Mouse (Mus musculus) midbrain, embryonic 15.5 days (tissue): Measurements from ENCODE around the gene Ppm1a. TPM values are rescaled to one million over a fixed set of nuclear protein-coding genes. Genes with fewer than 3 reads are reported as not detected.
"Not testable (repeated sequence)": the region's sequence is repeated elsewhere in the genome, so short reads cannot be mapped to it uniquely, and the experiment has no call there.

Experiments used
- ATAC-seq: fragments of 200-750 bp; cut with Nextera tagmentation; replicated peaks from 2 replicates; pipeline ENCODE4 v1.8.0; 2017; ENCODE audit warnings: moderate TSS enrichment
- H3K27ac ChIP-seq: fragments of 300-500 bp; sonication (generic); 2 replicates; pipeline ENCODE4 v1.5.1; 2015; ENCODE audit warnings: mild to moderate bottlenecking, inconsistent platforms
- H3K27me3 ChIP-seq: fragments of 300-500 bp; sonication (generic); replicated peaks from 2 replicates; pipeline ENCODE4 v1.6.1; 2015; ENCODE audit warnings: inconsistent platforms
- H3K36me3 ChIP-seq: fragments of 300-500 bp; sonication (generic); replicated peaks from 2 replicates; pipeline ENCODE4 v1.6.1; 2015; ENCODE audit warnings: inconsistent platforms
- H3K4me1 ChIP-seq: fragments of 300-500 bp; sonication (generic); 2 replicates; pipeline ENCODE4 v1.6.1; 2015; ENCODE audit warnings: inconsistent platforms
- H3K4me2 ChIP-seq: fragments of 300-500 bp; sonication (generic); 2 replicates; pipeline ENCODE4 v1.6.1; 2015; ENCODE audit warnings: inconsistent platforms, mild to moderate bottlenecking, moderate library complexity
- H3K4me3 ChIP-seq: fragments of 300-500 bp; sonication (generic); 2 replicates; pipeline ENCODE4 v1.5.1; 2015; ENCODE audit warnings: mild to moderate bottlenecking, inconsistent platforms
- H3K9ac ChIP-seq: fragments of 300-500 bp; sonication (generic); 2 replicates; pipeline ENCODE4 v1.6.1; 2015; ENCODE audit warnings: mild to moderate bottlenecking, inconsistent platforms
- H3K9me3 ChIP-seq: fragments of 300-500 bp; sonication (generic); 2 replicates; pipeline ENCODE4 v1.6.1; 2016; ENCODE audit warnings: inconsistent platforms
- WGBS: fragments of 180-500 bp; shearing (Covaris S2); methylation state at CpG from one replicate; pipeline ENCODE4 v1.1.7; 2015; ENCODE audit warnings: mixed read lengths; 5-methylcytosine and 5-hydroxymethylcytosine counted together
- polyA plus RNA-seq: library from polyadenylated mRNA; unstranded; fragments of >200 nt; fragmentation: Nextera tagmentation; extraction: Ambion mirVana; gene quantifications from 2 replicates; pipeline ENCODE4 v1.2.1, GENCODE M21; 2015

Gene Ppm1a
- polyA plus RNA-seq, 1 experiment from 2014 or later, result 62.3 TPM

DNA sequence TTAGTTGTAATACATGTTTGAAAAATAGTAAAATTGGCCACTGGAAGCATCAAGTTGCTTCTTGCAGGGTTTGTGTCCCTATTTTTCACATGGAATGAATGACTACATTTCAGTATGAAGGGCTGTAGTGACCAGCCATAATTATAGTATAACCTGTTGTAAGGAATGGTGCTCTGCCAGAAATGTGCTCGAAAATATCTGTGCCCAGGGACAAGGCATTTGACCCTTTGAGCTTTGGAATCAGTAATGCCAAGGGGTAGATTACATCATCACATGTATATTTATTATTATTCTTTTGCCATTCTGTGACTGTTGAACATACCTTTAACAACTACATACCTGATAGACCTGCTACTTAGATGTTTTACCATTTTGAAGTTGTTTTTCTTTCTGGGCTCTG is 5.9 kb downstream of the Ppm1a start:
- H3K27ac ChIP-seq, result no peak overlapping the region
- H3K4me1 ChIP-seq, result peaks cover 28% of the 10 kb centered on the region
- no peaks in the 10 kb centered on the region for H3K27me3 ChIP-seq
- no peaks in the 10 kb centered on the region for H3K9me3 ChIP-seq
- no peak for ATAC-seq
- peak overlapping the region; percentile 0; the same call in 1 of the 2 replicates for H3K4me3 ChIP-seq
- 36% methylated on average over 1 of the region's 1 CpGs for WGBS
- peak overlapping the region; percentile 58 for H3K4me2 ChIP-seq
- no peaks in the 10 kb centered on the region for H3K36me3 ChIP-seq
- H3K9ac ChIP-seq, result 0 out of 2 replicates have a peak overlapping the region, but pooled peaks have one; percentile 8

DNA sequence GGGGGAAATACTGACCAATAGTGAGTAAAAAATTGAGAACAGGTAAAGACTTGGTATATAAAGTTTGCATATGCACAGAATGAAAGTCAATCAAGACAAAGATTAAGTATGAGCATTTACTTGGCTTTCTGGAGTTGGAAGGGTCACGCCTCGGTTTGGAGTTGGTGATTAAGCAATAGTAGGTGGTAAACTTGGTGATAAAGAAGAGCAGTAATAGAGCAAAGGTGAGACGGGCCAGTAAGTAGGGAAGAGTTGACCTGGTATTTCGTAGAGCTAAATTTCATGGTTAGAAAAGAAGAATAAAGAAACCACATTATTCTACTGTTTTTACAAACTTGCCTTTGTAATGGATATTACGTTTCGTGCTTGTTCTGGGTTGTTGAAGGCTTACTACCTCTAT is 10.6 kb downstream of the Ppm1a start:
- no peak overlapping the region for H3K4me3 ChIP-seq
- H3K9me3 ChIP-seq, result no peaks in the 10 kb centered on the region
- H3K4me2 ChIP-seq, result no peak overlapping the region
- no peak for ATAC-seq
- H3K4me1 ChIP-seq, result peaks cover 12% of the 10 kb centered on the region
- H3K27ac ChIP-seq, result no peak overlapping the region
- WGBS, result 90% methylated on average over 6 of the region's 6 CpGs
- no peak overlapping the region for H3K9ac ChIP-seq
- H3K27me3 ChIP-seq, result no peaks in the 10 kb centered on the region
- H3K36me3 ChIP-seq, result no peaks in the 10 kb centered on the region

DNA sequence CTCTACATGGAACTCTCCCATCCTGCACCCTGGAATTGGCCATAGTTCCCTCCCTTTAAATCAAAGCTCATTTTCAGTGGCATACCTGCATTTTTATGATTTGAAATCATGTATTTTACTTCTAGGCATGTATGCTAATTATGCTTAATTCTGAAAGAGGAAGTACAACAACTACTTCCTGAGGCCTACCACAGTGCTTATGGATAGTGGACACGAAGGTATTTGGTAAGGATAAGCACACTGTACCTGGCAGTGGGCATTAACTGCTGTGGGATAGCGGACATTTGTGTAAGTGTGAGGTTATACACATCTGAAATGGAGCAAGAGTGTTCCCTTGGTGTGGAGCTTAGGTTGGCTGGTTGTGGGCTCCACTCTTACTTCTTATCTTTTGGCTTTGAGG is 11.0 kb downstream of the Ppm1a start:
- H3K27ac ChIP-seq, result no peak overlapping the region
- H3K4me1 ChIP-seq, result peaks cover 9% of the 10 kb centered on the region
- H3K27me3 ChIP-seq, result no peaks in the 10 kb centered on the region
- 83% methylated on average over 2 of the region's 2 CpGs for WGBS
- no peaks in the 10 kb centered on the region for H3K36me3 ChIP-seq
- H3K4me3 ChIP-seq, result no peak overlapping the region
- no peak overlapping the region for H3K4me2 ChIP-seq
- H3K9ac ChIP-seq, result no peak overlapping the region
- ATAC-seq, result no peak
- no peaks in the 10 kb centered on the region for H3K9me3 ChIP-seq

DNA sequence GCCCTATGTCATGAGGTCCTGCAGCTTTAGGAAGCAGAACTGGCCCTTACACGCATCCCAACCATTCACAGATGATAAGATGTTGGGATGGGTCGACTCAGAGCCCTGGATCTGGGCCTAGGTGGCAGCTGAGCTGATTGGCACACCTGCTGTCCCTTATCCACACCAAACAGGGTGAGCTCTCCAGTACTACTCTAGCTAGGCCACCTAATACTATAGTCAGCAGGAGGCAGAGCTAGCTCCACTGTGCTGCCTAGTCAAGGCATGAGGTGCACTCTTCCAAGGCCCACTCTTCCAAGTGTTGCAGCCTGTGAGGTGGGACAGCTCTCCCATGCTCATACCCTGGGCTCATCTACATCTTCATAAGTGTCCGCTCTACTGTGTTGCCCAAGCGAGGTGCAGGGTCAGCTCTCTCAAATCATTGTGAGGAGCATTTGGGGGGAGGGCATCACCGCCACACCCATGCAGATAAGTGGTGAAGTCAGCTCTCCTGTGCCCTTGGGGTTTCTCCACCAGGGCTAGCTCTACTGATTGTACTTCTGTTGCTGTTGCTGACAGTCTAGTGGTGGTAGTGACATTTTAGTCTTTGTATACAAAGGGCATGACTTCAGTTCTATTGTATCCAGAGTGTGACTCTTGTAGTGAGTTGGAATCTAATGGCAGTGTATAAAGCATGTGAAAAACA is 12.4 kb downstream of the Ppm1a start:
- Histone ChIP-seq H3K27me3 (no peaks in the 10 kb centered on the region), H3K4me1 (no peaks in the 10 kb centered on the region; the same call in 1 of the 2 replicates), H3K9ac (no peak overlapping the region), H3K9me3 (no peaks in the 10 kb centered on the region), H3K4me3 (no peak overlapping the region), H3K36me3 (no peaks in the 10 kb centered on the region), H3K27ac (no peak overlapping the region), H3K4me2 (no peak overlapping the region)
- ATAC-seq, result 0 out of 2 replicates have a peak, but pooled peaks have one; percentile 20
- 95% methylated on average over 5 of the region's 5 CpGs for WGBS

DNA sequence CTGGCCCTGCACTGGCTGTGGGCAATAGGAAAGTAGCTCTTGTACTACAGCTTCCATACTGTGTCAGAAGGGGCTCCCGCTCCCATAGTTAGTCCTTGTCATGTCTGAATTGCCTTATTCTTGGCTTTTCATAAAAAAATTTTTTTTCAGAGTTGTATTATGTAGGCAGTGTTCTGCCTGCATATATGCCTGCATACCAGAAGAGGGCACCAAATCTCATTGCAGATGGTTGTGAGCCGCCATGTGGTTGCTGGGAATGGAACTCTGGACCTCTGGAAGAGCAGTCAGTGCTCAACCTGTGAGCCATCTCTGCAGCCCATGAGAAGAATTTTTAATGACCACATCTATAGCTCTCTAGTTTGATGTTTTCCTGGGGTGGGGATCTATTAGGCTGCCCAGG is 13.9 kb downstream of the Ppm1a start:
- no peak overlapping the region for H3K27ac ChIP-seq
- H3K9me3 ChIP-seq, result no peaks in the 10 kb centered on the region
- no peak overlapping the region for H3K4me2 ChIP-seq
- H3K9ac ChIP-seq, result no peak overlapping the region
- ATAC-seq, result no peak
- WGBS, result 95% methylated on average over 2 of the region's 2 CpGs
- H3K36me3 ChIP-seq, result no peaks in the 10 kb centered on the region
- H3K4me1 ChIP-seq, result no peaks in the 10 kb centered on the region; the same call in 1 of the 2 replicates
- no peak overlapping the region for H3K4me3 ChIP-seq
- H3K27me3 ChIP-seq, result no peaks in the 10 kb centered on the region

DNA sequence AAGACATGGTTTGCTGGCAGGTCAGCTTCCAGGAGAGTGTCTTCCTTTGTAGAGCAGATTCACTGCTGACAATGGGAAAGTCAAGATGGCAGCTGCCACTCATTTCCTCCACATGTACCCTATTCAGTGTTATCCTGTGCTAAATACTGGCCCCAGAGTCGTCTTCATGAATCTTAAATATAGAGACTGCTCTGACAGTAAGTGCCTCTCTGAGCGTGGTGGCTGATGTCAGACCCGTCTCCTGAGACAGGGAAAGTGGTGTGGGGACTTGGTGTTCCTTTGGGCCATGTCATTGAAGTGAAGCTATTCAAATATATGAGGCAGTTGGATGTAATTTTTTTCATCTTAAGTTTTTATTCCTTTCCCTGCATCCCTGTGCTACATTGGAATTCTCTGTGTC is 14.5 kb downstream of the Ppm1a start:
- WGBS, result 88% methylated on average over 3 of the region's 3 CpGs
- Histone ChIP-seq H3K9me3 (no peaks in the 10 kb centered on the region), H3K27ac (no peak overlapping the region), H3K4me1 (no peaks in the 10 kb centered on the region; the same call in 1 of the 2 replicates), H3K27me3 (no peaks in the 10 kb centered on the region), H3K4me3 (no peak overlapping the region), H3K36me3 (no peaks in the 10 kb centered on the region), H3K4me2 (no peak overlapping the region), H3K9ac (no peak overlapping the region)
- ATAC-seq, result no peak

DNA sequence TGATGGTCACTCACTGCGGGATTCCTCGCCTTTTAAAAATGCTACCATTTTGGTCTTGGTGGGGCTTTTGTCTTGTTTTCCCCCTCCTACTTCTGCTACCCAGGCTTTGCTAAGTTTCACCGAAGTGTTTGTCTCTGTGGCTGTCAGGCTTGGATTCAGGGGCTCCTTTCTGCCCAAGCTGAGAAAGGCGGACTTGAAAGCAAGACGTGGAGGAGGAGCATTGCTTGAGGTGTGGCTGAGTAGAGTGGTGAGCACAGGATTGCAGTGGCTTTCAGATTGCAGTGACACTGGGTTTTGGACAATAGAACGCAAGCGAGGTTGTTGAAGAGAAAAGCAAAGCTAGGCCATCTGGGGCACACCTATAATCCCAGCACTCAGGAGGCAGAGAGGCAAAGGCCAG is 16.7 kb downstream of the Ppm1a start:
- H3K36me3 ChIP-seq, result no peaks in the 10 kb centered on the region
- ATAC-seq, result no peak
- H3K27me3 ChIP-seq, result no peaks in the 10 kb centered on the region
- no peak overlapping the region for H3K4me3 ChIP-seq
- H3K4me1 ChIP-seq, result no peaks in the 10 kb centered on the region; the same call in 1 of the 2 replicates
- no peaks in the 10 kb centered on the region for H3K9me3 ChIP-seq
- H3K9ac ChIP-seq, result no peak overlapping the region
- 48% methylated on average over 7 of the region's 7 CpGs for WGBS
- no peak overlapping the region for H3K4me2 ChIP-seq
- H3K27ac ChIP-seq, result no peak overlapping the region

DNA sequence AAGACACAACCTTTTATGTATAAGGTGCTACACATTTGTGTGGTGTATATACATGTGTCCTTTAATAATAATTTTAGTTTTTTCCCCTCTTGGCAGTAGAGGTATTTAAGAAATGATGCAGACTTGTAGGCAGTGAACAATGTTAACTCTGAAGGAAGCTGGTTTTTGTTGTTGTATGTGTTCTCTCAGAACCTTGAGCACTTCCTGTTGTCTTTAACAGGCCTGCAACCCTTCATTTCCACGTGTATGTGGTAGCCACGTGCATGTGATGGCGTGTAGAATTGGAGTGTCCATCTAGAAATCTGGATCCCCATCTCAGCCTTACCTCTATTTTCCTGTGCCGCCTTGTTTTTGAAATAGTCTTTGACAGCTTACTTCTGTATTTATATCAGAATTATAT is 20.0 kb downstream of the Ppm1a start:
- Histone ChIP-seq H3K4me1 (no peaks in the 10 kb centered on the region; the same call in 1 of the 2 replicates), H3K9ac (no peak overlapping the region), H3K4me2 (no peak overlapping the region), H3K9me3 (no peaks in the 10 kb centered on the region), H3K36me3 (no peaks in the 10 kb centered on the region), H3K27ac (no peak overlapping the region), H3K4me3 (no peak overlapping the region), H3K27me3 (no peaks in the 10 kb centered on the region)
- whole genome bisulfite sequencing, result 85% methylated on average over 4 of the region's 4 CpGs
- ATAC-seq, result no peak

DNA sequence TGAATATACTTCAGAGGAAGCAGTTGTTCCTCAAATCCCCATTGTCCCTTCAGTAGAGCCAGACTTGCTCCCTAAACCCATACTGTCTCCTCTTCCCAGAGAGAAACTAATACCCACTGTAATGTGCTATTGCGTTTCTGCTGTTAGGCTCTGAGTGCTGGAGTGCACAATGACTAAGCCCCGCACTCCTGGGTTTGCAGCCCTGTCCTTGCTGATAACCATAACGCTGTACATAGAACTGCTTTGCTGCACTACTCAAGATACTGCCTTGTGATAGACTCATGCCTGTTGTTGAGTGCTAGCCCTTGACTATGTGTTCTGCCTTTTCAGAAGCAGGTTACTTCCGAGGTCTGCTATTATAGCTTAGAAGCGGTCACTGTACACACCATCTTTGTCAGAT is 22.9 kb downstream of the Ppm1a start:
- no peak overlapping the region for H3K9ac ChIP-seq
- H3K4me3 ChIP-seq, result no peak overlapping the region
- H3K9me3 ChIP-seq, result no peaks in the 10 kb centered on the region
- no peak overlapping the region for H3K27ac ChIP-seq
- 94% methylated on average over 5 of the region's 5 CpGs for WGBS
- H3K4me2 ChIP-seq, result no peak overlapping the region
- H3K36me3 ChIP-seq, result peaks cover 6% of the 10 kb centered on the region; the same call in 1 of the 2 replicates
- H3K4me1 ChIP-seq, result no peaks in the 10 kb centered on the region; the same call in 1 of the 2 replicates
- ATAC-seq, result no peak
- H3K27me3 ChIP-seq, result no peaks in the 10 kb centered on the region

DNA sequence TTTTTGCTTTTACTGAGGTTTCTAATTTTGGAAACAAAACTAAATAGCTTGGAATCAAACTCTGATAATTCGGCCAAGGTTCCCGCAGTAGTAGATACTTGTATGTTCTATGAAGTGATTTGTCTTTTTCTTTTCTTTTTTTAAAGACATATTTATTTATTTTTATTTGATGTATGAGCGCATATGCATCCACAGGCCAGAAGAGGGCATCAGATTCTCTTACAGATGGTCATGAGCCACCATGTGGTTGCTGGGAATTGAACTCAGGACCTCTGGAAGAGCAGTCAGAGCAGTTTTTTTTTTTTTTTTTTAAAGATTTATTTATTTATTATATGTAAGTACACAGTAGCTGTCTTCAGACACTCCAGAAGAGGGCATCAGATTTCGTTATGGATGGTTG is 25.5 kb downstream of the Ppm1a start:
- H3K4me2 ChIP-seq, H3K27me3 ChIP-seq, H3K9ac ChIP-seq, H3K4me3 ChIP-seq, ATAC-seq, H3K4me1 ChIP-seq, H3K9me3 ChIP-seq, H3K27ac ChIP-seq: not testable (repeated sequence)
- WGBS, result 96% methylated on average over 4 of the region's 4 CpGs
- peaks cover 11% of the 10 kb centered on the region; the same call in 1 of the 2 replicates for H3K36me3 ChIP-seq

DNA sequence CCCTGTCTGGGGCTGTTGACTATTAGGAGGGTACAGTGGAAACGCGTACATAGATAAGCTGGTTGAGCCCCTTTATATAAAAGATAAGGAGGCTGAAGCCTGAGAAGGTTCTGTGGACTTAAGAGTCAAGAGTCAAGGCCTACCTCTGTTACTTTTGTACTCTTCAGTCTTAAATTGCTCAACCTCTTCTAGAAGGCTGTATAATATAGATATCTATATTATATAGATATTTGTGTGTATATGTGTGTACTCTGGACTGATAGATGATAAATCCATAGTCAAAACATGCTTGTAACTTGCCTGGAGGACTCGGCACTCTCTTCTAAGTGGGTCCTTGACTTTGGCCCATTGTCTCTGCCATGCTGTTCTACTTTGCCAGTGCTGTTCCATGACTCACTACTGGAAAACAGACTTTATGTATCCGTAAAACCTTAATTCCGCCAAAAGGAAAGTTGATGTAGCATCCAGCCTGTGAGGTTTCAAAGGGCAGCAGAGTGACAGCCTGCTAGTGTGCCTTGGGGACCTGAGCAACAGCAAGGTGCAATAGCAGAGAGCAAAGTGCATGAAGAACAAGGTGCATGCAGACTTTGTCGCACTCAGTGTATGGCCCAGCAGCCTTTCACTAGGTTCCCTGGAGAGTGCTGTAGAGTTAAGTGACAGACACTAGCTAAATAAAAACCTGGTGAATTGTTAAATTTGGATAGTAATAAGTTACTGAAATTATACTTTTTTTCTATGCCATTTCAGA is 28.1 kb downstream of the Ppm1a start:
- H3K4me2 ChIP-seq, result no peak overlapping the region
- 94% methylated on average over 6 of the region's 6 CpGs for WGBS
- no peak overlapping the region for H3K4me3 ChIP-seq
- H3K9me3 ChIP-seq, result no peaks in the 10 kb centered on the region
- no peaks in the 10 kb centered on the region for H3K27me3 ChIP-seq
- peaks cover 11% of the 10 kb centered on the region; the same call in 1 of the 2 replicates for H3K36me3 ChIP-seq
- no peak overlapping the region for H3K27ac ChIP-seq
- H3K9ac ChIP-seq, result no peak overlapping the region
- no peaks in the 10 kb centered on the region for H3K4me1 ChIP-seq
- ATAC-seq, result no peak

DNA sequence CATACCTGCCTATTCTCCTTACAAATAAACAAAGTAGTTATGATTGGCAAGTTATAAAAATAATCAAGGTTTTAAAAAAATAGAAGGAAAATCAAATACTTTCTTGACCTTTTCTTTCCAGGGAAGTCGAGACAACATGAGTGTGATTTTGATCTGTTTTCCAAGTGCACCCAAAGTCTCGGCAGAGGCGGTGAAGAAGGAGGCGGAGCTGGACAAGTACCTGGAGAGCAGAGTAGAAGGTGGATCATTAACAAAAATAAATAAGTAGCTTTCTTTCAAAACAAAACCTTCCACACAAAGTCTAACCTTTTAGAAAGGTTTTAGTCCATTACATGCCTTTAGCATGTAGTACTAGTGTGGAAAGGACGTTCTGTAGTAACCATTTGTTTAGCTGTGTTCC is 29.3 kb downstream of the Ppm1a start:
- Histone ChIP-seq H3K27ac (no peak overlapping the region), H3K9me3 (no peaks in the 10 kb centered on the region), H3K4me3 (no peak overlapping the region), H3K4me2 (no peak overlapping the region), H3K4me1 (no peaks in the 10 kb centered on the region), H3K9ac (no peak overlapping the region), H3K36me3 (peaks cover 11% of the 10 kb centered on the region; the same call in 1 of the 2 replicates), H3K27me3 (no peaks in the 10 kb centered on the region)
- 88% methylated on average over 5 of the region's 5 CpGs for WGBS
- ATAC-seq, result no peak
